Mouse (Mus musculus) thymus, postnatal 36 days (tissue): ENCODE data around the gene Vmn1r61.

Source experiments
- DNase-seq, 2 experiments: peaks; one replicate each; pipeline ENCODE4 v3.0.0; 2022; ENCODE audit warnings: mixed read lengths in 2 of 2

Gene Vmn1r61

GRCm38 (mm10) chr7:5613195-5613594 lies at the start of gene Vmn1r61:
Gene Vmn1r61 (minus strand): TSS chr7:5613295.
- no peak for DNase-seq
